Mouse (Mus musculus): ENCODE data around the gene Aplp2.

DNA sequence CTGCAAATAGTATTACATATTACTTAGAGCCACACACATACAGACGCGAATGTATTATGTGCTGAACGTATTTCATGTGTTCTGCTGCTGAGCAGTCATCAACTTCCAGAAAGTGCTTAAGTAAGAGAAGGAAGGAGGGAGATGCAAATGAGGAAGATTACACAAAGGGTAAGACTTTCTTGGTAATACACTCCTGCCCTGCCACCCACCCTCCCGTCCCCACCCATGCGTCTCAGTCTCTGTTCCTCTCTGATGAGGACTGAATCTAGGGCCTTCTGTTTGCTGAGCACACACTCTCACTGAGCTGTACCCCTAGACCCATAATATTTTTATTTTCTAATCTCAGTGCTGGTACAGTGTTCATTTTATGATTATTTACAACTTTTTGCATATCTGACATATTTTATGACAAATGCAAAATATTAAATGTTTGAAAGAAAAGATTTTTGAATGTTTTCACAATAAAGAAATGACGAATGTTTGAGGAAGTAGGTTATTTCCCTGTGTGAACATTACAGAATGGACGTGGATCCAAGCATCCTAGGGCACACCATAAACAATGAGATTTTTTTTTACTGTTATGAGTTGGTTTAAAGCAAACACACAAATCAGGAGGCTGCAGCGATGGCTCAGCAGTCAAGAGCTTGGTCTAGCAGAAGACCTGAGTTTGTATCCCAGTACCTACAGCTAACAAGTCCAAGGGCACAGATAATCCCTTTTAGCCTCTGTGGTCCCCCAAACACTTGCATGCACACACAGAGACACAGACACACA, 36.0 kb upstream of the Aplp2 start:
- TF ChIP-seq CTCF (IDR thresholded peaks at IDR 0.05; ENCODE audit: insufficient read depth, low read length) (no peak), POLR2A (IDR thresholded peaks at IDR 0.05; ENCODE audit: borderline replicate concordance, extremely low read depth, low read depth, low read length) (no peak)
